Mouse (Mus musculus) right cerebral cortex, postnatal 4 days (tissue): ENCODE results near the gene Tsen15.
"Not testable (repeated sequence)": the region's sequence is repeated elsewhere in the genome, so short reads cannot be mapped to it uniquely, and the experiment has no call there.

Experiments used
- DNase-seq: peaks from one replicate; pipeline ENCODE4 v3.0.0-alpha.2; 2022

The Tsen15 gene

GRCm38 (mm10) chr1:152385693-152386092 lies 795 bp downstream of the Tsen15 start:
- DNase-seq: not testable (repeated sequence)

- no peak for DNase-seq
Measured at GRCm38 (mm10) chr1:152384589-152384988, 1.9 kb downstream of the Tsen15 start.

- DNase-seq: no peak
Measured at GRCm38 (mm10) chr1:152378311-152378710, 8.2 kb downstream of the Tsen15 start.

GRCm38 (mm10) chr1:152369139-152369538 lies 17.3 kb downstream of the Tsen15 start:
- DNase-seq: peak; percentile 63

GRCm38 (mm10) chr1:152368311-152369088 lies 18.0 kb downstream of the Tsen15 start:
- DNase-seq: no peak

- no peak for DNase-seq
Measured at GRCm38 (mm10) chr1:152356721-152357120, 29.8 kb downstream of the Tsen15 start.

GRCm38 (mm10) chr1:152347946-152348345 lies 38.5 kb downstream of the Tsen15 start:
- no peak for DNase-seq

- DNase-seq: no peak
Measured at GRCm38 (mm10) chr1:152324024-152324423, 62.5 kb downstream of the Tsen15 start.
